Mouse (Mus musculus) right cerebral cortex, adult 2 months (tissue): ENCODE data around the gene Gramd1b.

Experiments used
- DNase-seq, 2 experiments: peaks; one replicate each; pipeline ENCODE4 v3.0.0; 2021 to 2022; ENCODE audit warnings: low spot score in 2 of 2

The Gramd1b gene

GRCm38 (mm10) chr9:40311813-40312212 is 219.4 kb downstream of the Gramd1b start:
- no peak for DNase-seq

- DNase-seq, result no peak
These were observed 221.3 kb downstream of the Gramd1b start for GRCm38 (mm10) chr9:40309876-40310275.

GRCm38 (mm10) chr9:40307311-40307710 is 223.9 kb downstream of the Gramd1b start:
- DNase-seq, result no peak

- no peak for DNase-seq
These were observed 226.9 kb downstream of the Gramd1b start for GRCm38 (mm10) chr9:40304243-40304642.

- DNase-seq, result no peak
These were observed 228.8 kb downstream of the Gramd1b start for GRCm38 (mm10) chr9:40302375-40302774.

GRCm38 (mm10) chr9:40301475-40301874 is 229.7 kb downstream of the Gramd1b start:
- DNase-seq, result no peak

- no peak for DNase-seq
These were observed 230.9 kb downstream of the Gramd1b start for GRCm38 (mm10) chr9:40300018-40300989.

GRCm38 (mm10) chr9:40299323-40299722 is 231.9 kb downstream of the Gramd1b start:
- DNase-seq, result no peak

GRCm38 (mm10) chr9:40297969-40298368 is 233.2 kb downstream of the Gramd1b start:
- DNase-seq, result no peak

- DNase-seq, result no peak
These were observed 234.9 kb downstream of the Gramd1b start for GRCm38 (mm10) chr9:40296251-40296650.

GRCm38 (mm10) chr9:40294866-40295265 is 236.3 kb downstream of the Gramd1b start:
- DNase-seq, result no peak

GRCm38 (mm10) chr9:40294210-40294609 is 237.0 kb downstream of the Gramd1b start:
- DNase-seq, result no peak

GRCm38 (mm10) chr9:40293740-40294139 is 237.4 kb downstream of the Gramd1b start:
- no peak for DNase-seq

- no peak for DNase-seq
These were observed 237.9 kb downstream of the Gramd1b start for GRCm38 (mm10) chr9:40293286-40293685.

- DNase-seq, result no peak
These were observed 238.7 kb downstream of the Gramd1b start for GRCm38 (mm10) chr9:40292475-40292874.

- DNase-seq, result peak in 1 of 2 experiments; percentile 10
These were observed 248.2 kb downstream of the Gramd1b start for GRCm38 (mm10) chr9:40282968-40283367.

- no peak for DNase-seq
These were observed 251.7 kb downstream of the Gramd1b start for GRCm38 (mm10) chr9:40279438-40279837.

GRCm38 (mm10) chr9:40277671-40278070 is 253.5 kb downstream of the Gramd1b start:
- DNase-seq, result no peak

GRCm38 (mm10) chr9:40275904-40276303 is 255.3 kb downstream of the Gramd1b start:
- DNase-seq, result no peak

- no peak for DNase-seq
These were observed 258.4 kb downstream of the Gramd1b start for GRCm38 (mm10) chr9:40272822-40273221.

GRCm38 (mm10) chr9:40271075-40271474 is 260.1 kb downstream of the Gramd1b start:
- DNase-seq, result no peak

GRCm38 (mm10) chr9:40269880-40270279 is 261.3 kb downstream of the Gramd1b start:
- DNase-seq, result no peak

- peak; percentile 78 to 81 for DNase-seq
These were observed 261.9 kb downstream of the Gramd1b start, which contains the start of gene Scn3b for GRCm38 (mm10) chr9:40269103-40269861. Scn3b (plus strand) TSS chr9:40269217.
